Mouse (Mus musculus): Measurements from ENCODE around the gene Kcnh6. TPM values are rescaled to one million over a fixed set of nuclear protein-coding genes. Genes with fewer than 3 reads are reported as not detected.

Kcnh6 gene
- polyA plus RNA-seq, 1 experiment from 2014 or later, result 0.23 TPM

DNA sequence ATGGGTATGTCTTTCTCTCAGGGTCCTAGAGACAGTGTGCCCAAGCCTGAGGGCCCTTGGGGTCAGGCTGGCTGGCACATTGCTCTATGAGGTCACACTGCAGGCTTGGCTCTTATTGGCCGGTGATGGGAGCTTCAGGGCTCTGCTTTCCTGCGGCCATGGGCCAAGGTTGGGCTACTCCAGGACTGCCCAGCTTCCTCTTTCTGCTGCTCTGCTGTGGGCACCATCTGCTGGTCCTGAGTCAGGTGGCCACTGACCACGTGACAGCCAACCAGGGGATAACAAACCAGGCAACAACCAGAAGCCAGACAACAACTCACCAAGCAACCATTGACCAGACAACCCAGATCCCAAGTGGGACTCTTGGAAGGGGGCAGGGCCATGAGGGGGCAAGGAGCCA lies 32.9 kb upstream of the Kcnh6 start:
- H3K27me3 ChIP-seq (ENCODE audit: control insufficient read depth, insufficient read depth, low read depth, low read length), result no peaks in the 10 kb centered on the region
- H3K27ac ChIP-seq (ENCODE audit: low read length), result no peak overlapping the region
- H3K9ac ChIP-seq (ENCODE audit: low read length), result no peak overlapping the region
- no peak overlapping the region for H3K4me3 ChIP-seq (ENCODE audit: low read length)
- no peaks in the 10 kb centered on the region for H3K9me3 ChIP-seq (ENCODE audit: control insufficient read depth, low read length)
- H3K4me1 ChIP-seq (replicated peaks; ENCODE audit: control insufficient read depth, insufficient read depth, low read length), result no peaks in the 10 kb centered on the region
- ATAC-seq (ENCODE audit: low read depth), result no peak
- no peaks in the 10 kb centered on the region for H3K36me3 ChIP-seq (ENCODE audit: control insufficient read depth, insufficient read depth, low read length)
- H3K4me2 ChIP-seq (ENCODE audit: low read depth, low read length), result no peak overlapping the region
- WGBS, result 61% methylated on average over 3 of the region's 3 CpGs

DNA sequence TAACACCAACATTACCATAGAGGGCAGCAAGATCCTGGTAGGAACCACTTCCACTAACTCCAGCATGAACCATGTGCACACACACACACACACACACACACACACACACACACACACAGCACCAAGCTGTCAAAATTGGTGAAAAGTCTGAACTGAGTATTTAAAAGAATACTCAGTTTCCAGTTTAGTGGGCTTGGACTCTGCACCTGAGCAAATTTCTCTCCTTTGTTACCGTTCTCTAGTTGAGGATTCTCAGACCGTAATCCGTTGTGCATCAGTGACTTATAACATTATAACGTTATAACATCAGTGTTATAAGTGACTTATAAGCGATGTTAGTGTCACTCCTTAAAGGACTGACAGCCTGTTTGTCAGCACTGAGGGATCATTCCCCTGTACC lies 32.3 kb upstream of the Kcnh6 start:
- Histone ChIP-seq H3K36me3 (ENCODE audit: control insufficient read depth, insufficient read depth, low read length) (no peaks in the 10 kb centered on the region), H3K9me3 (ENCODE audit: control insufficient read depth, low read length) (no peaks in the 10 kb centered on the region), H3K9ac (ENCODE audit: low read length) (no peak overlapping the region), H3K4me2 (ENCODE audit: low read depth, low read length) (no peak overlapping the region), H3K27ac (ENCODE audit: low read length) (no peak overlapping the region), H3K4me1 (replicated peaks; ENCODE audit: control insufficient read depth, insufficient read depth, low read length) (no peaks in the 10 kb centered on the region), H3K4me3 (ENCODE audit: low read length) (no peak overlapping the region), H3K27me3 (ENCODE audit: control insufficient read depth, insufficient read depth, low read depth, low read length) (no peaks in the 10 kb centered on the region)
- ATAC-seq (ENCODE audit: low read depth), result no peak
- 85% methylated on average over 5 of the region's 5 CpGs for WGBS

DNA sequence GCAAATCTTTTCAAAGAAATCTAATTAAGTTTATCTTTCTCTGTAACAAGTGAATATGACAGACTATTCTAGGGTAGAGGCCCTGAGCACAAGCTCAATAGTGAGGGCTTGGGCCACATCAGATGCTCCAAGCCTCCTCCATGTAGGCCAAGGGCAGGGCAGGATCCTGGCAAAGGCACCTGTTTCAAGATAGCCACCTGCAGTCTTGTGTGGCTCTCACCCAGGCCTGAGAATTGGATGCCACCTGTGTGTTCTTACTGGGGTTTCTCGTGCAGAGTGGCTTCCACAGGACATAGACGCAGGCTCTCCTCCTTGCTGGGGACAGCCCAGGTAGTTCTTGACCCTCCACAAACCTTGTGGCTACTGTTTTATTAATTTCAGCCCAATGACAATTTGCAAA lies 29.7 kb upstream of the Kcnh6 start:
- WGBS, result 77% methylated on average over 2 of the region's 2 CpGs
- Histone ChIP-seq H3K4me3 (ENCODE audit: low read length) (no peak overlapping the region), H3K9me3 (ENCODE audit: control insufficient read depth, low read length) (no peaks in the 10 kb centered on the region), H3K36me3 (ENCODE audit: control insufficient read depth, insufficient read depth, low read length) (no peaks in the 10 kb centered on the region), H3K27ac (ENCODE audit: low read length) (no peak overlapping the region), H3K27me3 (ENCODE audit: control insufficient read depth, insufficient read depth, low read depth, low read length) (no peaks in the 10 kb centered on the region), H3K9ac (ENCODE audit: low read length) (no peak overlapping the region), H3K4me1 (replicated peaks; ENCODE audit: control insufficient read depth, insufficient read depth, low read length) (no peaks in the 10 kb centered on the region), H3K4me2 (ENCODE audit: low read depth, low read length) (no peak overlapping the region)
- ATAC-seq (ENCODE audit: low read depth), result no peak

DNA sequence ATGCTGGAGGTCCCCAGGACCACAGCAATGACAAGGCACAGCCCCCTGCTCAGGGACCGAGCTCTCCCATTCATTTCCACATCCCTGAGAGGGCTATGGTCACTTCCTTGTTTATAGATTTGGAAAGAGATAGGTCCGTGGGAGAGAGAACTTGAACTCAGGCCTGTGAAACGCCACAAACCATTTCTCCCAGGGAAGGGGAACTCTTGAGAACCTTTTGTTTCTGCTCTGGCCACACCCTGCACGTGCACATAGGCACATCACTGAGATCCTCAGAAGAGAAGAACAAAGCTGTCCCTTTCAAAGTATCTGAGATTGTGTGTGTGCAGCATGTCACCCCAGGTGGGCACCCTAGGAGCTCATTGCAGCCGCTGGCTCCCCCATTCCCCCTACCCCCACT lies 29.3 kb upstream of the Kcnh6 start:
- no peak overlapping the region for H3K4me3 ChIP-seq (ENCODE audit: low read length)
- no peak for ATAC-seq (ENCODE audit: low read depth)
- H3K4me2 ChIP-seq (ENCODE audit: low read depth, low read length), result no peak overlapping the region
- WGBS, result 57% methylated on average over 5 of the region's 5 CpGs
- H3K27me3 ChIP-seq (ENCODE audit: control insufficient read depth, insufficient read depth, low read depth, low read length), result no peaks in the 10 kb centered on the region
- no peaks in the 10 kb centered on the region for H3K9me3 ChIP-seq (ENCODE audit: control insufficient read depth, low read length)
- no peaks in the 10 kb centered on the region for H3K4me1 ChIP-seq (replicated peaks; ENCODE audit: control insufficient read depth, insufficient read depth, low read length)
- H3K9ac ChIP-seq (ENCODE audit: low read length), result no peak overlapping the region
- H3K36me3 ChIP-seq (ENCODE audit: control insufficient read depth, insufficient read depth, low read length), result no peaks in the 10 kb centered on the region
- H3K27ac ChIP-seq (ENCODE audit: low read length), result no peak overlapping the region

DNA sequence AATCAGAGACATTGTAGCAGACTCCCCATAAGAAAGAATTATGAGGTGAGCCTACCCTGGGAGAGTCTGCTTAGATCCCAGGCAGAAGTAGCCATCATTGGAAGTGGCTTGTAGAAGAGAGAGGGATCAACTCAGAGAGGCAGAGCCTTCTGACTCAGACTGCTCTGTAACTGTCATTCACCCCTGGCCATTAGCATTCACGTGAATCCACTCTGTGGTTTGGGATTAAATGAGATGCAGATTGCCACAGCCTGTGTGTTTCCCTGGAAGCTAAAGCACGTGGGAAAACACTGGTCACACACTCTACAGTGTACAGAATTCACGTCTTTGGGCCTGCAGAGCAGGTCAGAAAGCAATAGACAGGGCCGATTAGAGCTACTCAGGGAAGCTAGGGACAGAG lies 23.5 kb upstream of the Kcnh6 start:
- no peak overlapping the region for H3K4me3 ChIP-seq (ENCODE audit: low read length)
- no peak overlapping the region for H3K9ac ChIP-seq (ENCODE audit: low read length)
- ATAC-seq (ENCODE audit: low read depth), result no peak
- no peak overlapping the region for H3K4me2 ChIP-seq (ENCODE audit: low read depth, low read length)
- H3K9me3 ChIP-seq (ENCODE audit: control insufficient read depth, low read length), result no peaks in the 10 kb centered on the region
- WGBS, result 72% methylated on average over 4 of the region's 4 CpGs
- no peaks in the 10 kb centered on the region for H3K27me3 ChIP-seq (ENCODE audit: control insufficient read depth, insufficient read depth, low read depth, low read length)
- no peaks in the 10 kb centered on the region; the same call in 1 of the 2 replicates for H3K4me1 ChIP-seq (replicated peaks; ENCODE audit: control insufficient read depth, insufficient read depth, low read length)
- H3K36me3 ChIP-seq (ENCODE audit: control insufficient read depth, insufficient read depth, low read length), result no peaks in the 10 kb centered on the region
- H3K27ac ChIP-seq (ENCODE audit: low read length), result no peak overlapping the region

DNA sequence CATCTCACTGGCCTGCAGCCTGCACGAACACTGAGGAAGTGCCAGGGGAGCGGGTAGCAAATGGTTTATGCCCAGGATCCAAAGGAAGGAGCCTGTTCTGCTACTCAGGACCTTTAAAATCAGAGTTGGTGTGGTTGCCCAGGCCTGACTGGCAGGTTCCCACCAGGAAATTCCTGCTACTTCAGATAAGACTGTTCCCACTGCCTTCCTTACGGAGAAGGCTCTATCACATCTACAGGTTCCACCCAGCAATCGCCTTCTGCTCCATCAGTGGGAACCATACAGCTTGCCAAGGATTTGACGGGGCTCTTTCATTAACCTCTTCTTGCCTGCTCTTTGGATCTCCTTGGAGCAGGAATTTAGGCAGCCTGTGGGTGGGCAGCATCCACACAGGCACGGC lies 20.5 kb upstream of the Kcnh6 start:
- Histone ChIP-seq H3K4me1 (replicated peaks; ENCODE audit: control insufficient read depth, insufficient read depth, low read length) (no peaks in the 10 kb centered on the region; the same call in 1 of the 2 replicates), H3K27ac (ENCODE audit: low read length) (peak overlapping the region; percentile 26; the same call in 1 of the 2 replicates), H3K9me3 (ENCODE audit: control insufficient read depth, low read length) (no peaks in the 10 kb centered on the region), H3K4me3 (ENCODE audit: low read length) (no peak overlapping the region), H3K9ac (ENCODE audit: low read length) (no peak overlapping the region), H3K36me3 (ENCODE audit: control insufficient read depth, insufficient read depth, low read length) (no peaks in the 10 kb centered on the region), H3K27me3 (ENCODE audit: control insufficient read depth, insufficient read depth, low read depth, low read length) (no peaks in the 10 kb centered on the region), H3K4me2 (ENCODE audit: low read depth, low read length) (no peak overlapping the region)
- WGBS, result 48% methylated on average over 6 of the region's 6 CpGs
- ATAC-seq (ENCODE audit: low read depth), result no peak

DNA sequence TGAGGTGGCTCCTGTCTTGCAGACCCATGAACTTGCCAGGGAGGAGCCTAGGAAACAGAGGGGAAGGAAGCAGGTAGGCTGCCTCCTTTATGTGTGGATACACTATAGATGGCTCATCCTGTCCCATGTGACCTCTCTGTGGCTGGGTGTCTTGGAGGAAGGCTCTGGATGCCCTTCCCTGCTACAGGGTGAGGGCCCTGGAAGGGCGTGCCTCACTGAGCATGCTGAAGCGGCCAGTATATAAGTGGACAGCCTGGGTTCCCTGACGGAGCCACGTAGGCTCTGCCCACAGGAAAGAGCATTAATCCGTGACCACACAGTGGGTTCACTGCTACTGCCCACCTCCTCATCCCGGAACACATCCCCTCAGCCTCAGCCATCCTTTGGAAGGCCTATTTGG lies 18.5 kb upstream of the Kcnh6 start:
- Histone ChIP-seq H3K27ac (ENCODE audit: low read length) (peak overlapping the region; percentile 67), H3K4me2 (ENCODE audit: low read depth, low read length) (no peak overlapping the region), H3K9ac (ENCODE audit: low read length) (no peak overlapping the region), H3K4me3 (ENCODE audit: low read length) (no peak overlapping the region), H3K27me3 (ENCODE audit: control insufficient read depth, insufficient read depth, low read depth, low read length) (no peaks in the 10 kb centered on the region), H3K4me1 (replicated peaks; ENCODE audit: control insufficient read depth, insufficient read depth, low read length) (no peaks in the 10 kb centered on the region; the same call in 1 of the 2 replicates), H3K9me3 (ENCODE audit: control insufficient read depth, low read length) (no peaks in the 10 kb centered on the region), H3K36me3 (ENCODE audit: control insufficient read depth, insufficient read depth, low read length) (no peaks in the 10 kb centered on the region)
- 64% methylated on average over 6 of the region's 6 CpGs for WGBS
- peak; percentile 68 for ATAC-seq (ENCODE audit: low read depth)

DNA sequence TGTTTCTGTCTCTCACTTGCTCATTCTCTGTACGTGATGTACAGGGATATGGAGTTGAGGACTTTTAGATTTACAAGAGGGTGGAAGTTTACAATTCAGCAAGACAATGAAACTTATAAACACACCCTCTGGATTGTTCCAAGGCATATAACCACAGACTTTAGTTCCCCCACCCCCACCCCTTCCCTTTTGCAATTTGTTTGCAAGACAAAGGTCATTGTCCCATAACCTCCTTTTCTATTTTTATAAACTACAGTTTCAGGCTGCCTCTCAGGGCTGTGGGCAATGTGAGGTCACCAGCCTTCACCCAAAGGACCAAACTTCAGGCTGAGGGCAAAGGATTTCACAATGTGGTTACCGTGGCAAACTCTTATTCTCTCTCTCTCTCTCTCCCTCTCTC lies 17.7 kb upstream of the Kcnh6 start:
- Histone ChIP-seq H3K4me2 (ENCODE audit: low read depth, low read length) (no peak overlapping the region), H3K4me3 (ENCODE audit: low read length) (no peak overlapping the region), H3K9me3 (ENCODE audit: control insufficient read depth, low read length) (no peaks in the 10 kb centered on the region), H3K27ac (ENCODE audit: low read length) (peak overlapping the region; percentile 66), H3K36me3 (ENCODE audit: control insufficient read depth, insufficient read depth, low read length) (no peaks in the 10 kb centered on the region), H3K4me1 (replicated peaks; ENCODE audit: control insufficient read depth, insufficient read depth, low read length) (no peaks in the 10 kb centered on the region; the same call in 1 of the 2 replicates), H3K9ac (ENCODE audit: low read length) (no peak overlapping the region), H3K27me3 (ENCODE audit: control insufficient read depth, insufficient read depth, low read depth, low read length) (no peaks in the 10 kb centered on the region)
- WGBS, result 30% methylated on average over 2 of the region's 2 CpGs
- ATAC-seq (ENCODE audit: low read depth), result peak; percentile 77

DNA sequence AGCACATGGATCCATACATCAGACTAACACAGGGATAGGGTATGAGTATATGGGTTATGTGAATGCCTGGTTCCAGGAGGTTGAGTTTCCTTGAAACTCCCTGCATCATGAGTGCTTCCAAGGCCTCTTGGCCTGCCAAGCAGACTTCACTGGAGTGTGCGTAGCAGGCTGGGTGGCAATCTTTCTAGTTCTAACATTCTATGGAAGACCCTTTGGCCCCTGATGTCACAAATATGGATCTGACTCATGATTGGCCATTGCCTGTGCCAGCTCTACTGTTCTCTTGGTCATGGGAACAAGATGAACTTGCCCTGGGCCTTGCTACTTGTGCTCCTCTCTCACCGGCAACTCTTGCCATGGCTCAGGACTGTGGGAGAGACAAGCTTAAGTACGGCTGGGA lies 13.5 kb upstream of the Kcnh6 start, which contains the start of gene Ace3:
Ace3 (plus strand) TSS at position 301 of the 400 bp plus-strand sequence.
- no peak within 1 kb of the TSS for H3K9ac ChIP-seq (ENCODE audit: low read length)
- H3K4me2 ChIP-seq (ENCODE audit: low read depth, low read length), result no peak within 1 kb of the TSS
- no peak for ATAC-seq (ENCODE audit: low read depth)
- no peaks in the 10 kb centered on the region for H3K9me3 ChIP-seq (ENCODE audit: control insufficient read depth, low read length)
- H3K4me3 ChIP-seq (ENCODE audit: low read length), result no peak within 1 kb of the TSS
- H3K27ac ChIP-seq (ENCODE audit: low read length), result no peak within 1 kb of the TSS
- H3K36me3 ChIP-seq (ENCODE audit: control insufficient read depth, insufficient read depth, low read length), result no peaks in the 10 kb centered on the region
- no peaks in the 10 kb centered on the region for H3K27me3 ChIP-seq (ENCODE audit: control insufficient read depth, insufficient read depth, low read depth, low read length)
- no peaks in the 10 kb centered on the region for H3K4me1 ChIP-seq (replicated peaks; ENCODE audit: control insufficient read depth, insufficient read depth, low read length)
- WGBS, result 95% methylated on average over 3 of the region's 3 CpGs

DNA sequence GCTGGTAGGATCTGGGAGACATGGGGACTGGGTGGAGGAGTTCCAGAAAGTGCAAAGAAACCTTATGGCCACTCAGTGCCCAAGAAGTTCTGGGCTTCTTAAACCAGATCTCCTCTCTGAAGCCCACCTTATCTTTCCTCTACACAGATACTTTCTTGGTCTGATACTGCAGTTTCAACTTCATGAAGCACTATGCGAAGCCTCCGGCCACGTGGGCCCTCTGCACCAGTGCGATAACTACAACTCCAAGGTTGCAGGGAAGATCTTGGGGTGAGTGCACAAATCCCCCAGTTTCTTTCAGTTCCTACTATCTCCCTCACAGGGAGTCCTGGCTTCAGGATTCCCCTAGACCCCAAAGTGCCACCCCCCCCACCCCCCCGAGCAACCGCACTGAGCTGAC lies 7.9 kb upstream of the Kcnh6 start:
- no peaks in the 10 kb centered on the region for H3K27me3 ChIP-seq (ENCODE audit: control insufficient read depth, insufficient read depth, low read depth, low read length)
- H3K9ac ChIP-seq (ENCODE audit: low read length), result no peak overlapping the region
- H3K27ac ChIP-seq (ENCODE audit: low read length), result no peak overlapping the region
- WGBS, result 88% methylated on average over 6 of the region's 6 CpGs
- no peak overlapping the region for H3K4me3 ChIP-seq (ENCODE audit: low read length)
- no peak overlapping the region for H3K4me2 ChIP-seq (ENCODE audit: low read depth, low read length)
- no peaks in the 10 kb centered on the region for H3K4me1 ChIP-seq (replicated peaks; ENCODE audit: control insufficient read depth, insufficient read depth, low read length)
- no peak for ATAC-seq (ENCODE audit: low read depth)
- H3K9me3 ChIP-seq (ENCODE audit: control insufficient read depth, low read length), result no peaks in the 10 kb centered on the region
- H3K36me3 ChIP-seq (ENCODE audit: control insufficient read depth, insufficient read depth, low read length), result no peaks in the 10 kb centered on the region
